8 mouse cellular contexts compared by ENCODE assay signal in the genomic region with DNA sequence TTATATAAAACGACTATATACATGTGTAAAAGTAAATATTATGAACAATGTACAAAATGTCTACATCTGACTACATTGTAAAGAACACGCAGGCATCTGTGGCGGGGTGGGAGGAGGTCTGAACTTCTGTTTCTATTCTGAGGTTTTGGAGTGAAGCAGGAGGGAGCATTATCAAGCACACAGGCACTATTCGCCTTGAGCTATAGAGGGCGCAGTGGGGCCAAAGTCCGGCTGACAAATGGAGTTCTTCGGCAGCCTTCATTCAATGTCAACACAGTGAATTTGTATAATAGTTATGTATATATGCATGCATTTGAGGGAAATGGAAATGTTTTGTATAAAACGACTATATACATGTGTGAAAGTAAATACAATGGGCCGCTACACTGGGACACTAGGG. TPM values are rescaled to one million over a fixed set of nuclear protein-coding genes. Genes with fewer than 3 reads are reported as not detected.
DNase-seq lines count a peak whose midpoint lies in the region; ATAC-seq and TF ChIP-seq lines count a peak whose summit lies in the region.

No protein-coding gene starts in this region.

- no peaks in the 10 kb centered on the region for H3K9me3 ChIP-seq in heart, embryonic 10.5 days
- H3K9me3 ChIP-seq in lung, embryonic 14.5 days (ENCODE audit: low read depth, low read length), result no peaks in the 10 kb centered on the region

- H3K4me2 ChIP-seq in lung, embryonic 14.5 days, result peak overlapping the region; percentile 59

- H3K9ac ChIP-seq in lung, embryonic 14.5 days, result no peak overlapping the region

- DNase-seq in CD8-positive naive resting alpha-beta T cell, adult 2 months (ENCODE audit: low read depth in 2 of 2, low spot score in 2 of 2), result peak; percentile 26 to 60
- DNase-seq in Patski (ENCODE audit: low read depth, low spot score), result no peak
- peak; percentile 74 for DNase-seq in embryo, embryonic 11 days
- DNase-seq in heart, embryonic 10.5 days (ENCODE audit: low spot score), result peak; percentile 82
- peak; percentile 19 for DNase-seq in kidney, adult 9 months
- DNase-seq in lung, embryonic 14.5 days, result peak; percentile 77
- DNase-seq in urinary bladder, postnatal 4 days (ENCODE audit: low spot score in 2 of 2), result no peak

- in situ Hi-C loops in Patski (cut with MboI; ENCODE audit: low pct_unique_long_range_greater_than_20kb), result no loop called here

- peak overlapping the region; percentile 85; the same call in 1 of the 2 replicates for H3K27ac ChIP-seq in heart, embryonic 10.5 days
- H3K27ac ChIP-seq in lung, embryonic 14.5 days (ENCODE audit: low read depth), result no peak overlapping the region
- H3K27ac ChIP-seq in olfactory bulb, adult 2 months (ENCODE audit: insufficient read depth, low read depth, low read length), result no peak overlapping the region

- ATAC-seq in Patski, result no peak
- no peak for ATAC-seq in lung, embryonic 14.5 days (ENCODE audit: insufficient read depth)

- CTCF ChIA-PET in Patski (lab: Charles Lee), result interaction anchor here (1.8 kb wide), 1 partner anchor 16 kb away, joined by 5 read pairs; no protein-coding TSS in a partner anchor

- peak; percentile 58 for TF ChIP-seq CTCF in Patski (IDR thresholded peaks at IDR 0.05)
- peak; percentile 71 for TF ChIP-seq CTCF in lung, embryonic 14.5 days (IDR thresholded peaks at IDR 0.05; ENCODE audit: low read depth)
- no peak for TF ChIP-seq CTCF in olfactory bulb, adult 2 months (IDR thresholded peaks at IDR 0.05; ENCODE audit: insufficient read depth, low read depth, low read length)

- H3K4me3 ChIP-seq in heart, embryonic 10.5 days, result peak overlapping the region; percentile 56
- peak overlapping the region; percentile 30 for H3K4me3 ChIP-seq in lung, embryonic 14.5 days (ENCODE audit: low read depth, low read length)
- peak overlapping the region; percentile 21; the same call in 1 of the 2 replicates for H3K4me3 ChIP-seq in olfactory bulb, adult 2 months (ENCODE audit: insufficient read depth, low read depth, low read length)

- H3K4me1 ChIP-seq in heart, embryonic 10.5 days, result peaks cover 23% of the 10 kb centered on the region
- peaks cover 7% of the 10 kb centered on the region; the same call in 1 of the 2 replicates for H3K4me1 ChIP-seq in lung, embryonic 14.5 days (ENCODE audit: insufficient read depth)
- H3K4me1 ChIP-seq in olfactory bulb, adult 2 months (ENCODE audit: control insufficient read depth, insufficient read depth, low read length), result peaks cover 8% of the 10 kb centered on the region

- 8% methylated on average over 9 of the region's 9 CpGs for WGBS in heart, embryonic 10.5 days
- 8% methylated on average over 9 of the region's 9 CpGs for WGBS in lung, embryonic 14.5 days
- 9% methylated on average over 9 of the region's 9 CpGs for WGBS in olfactory bulb, adult 2 months

- POLR2A ChIA-PET in Patski (lab: Charles Lee), result no interaction called here

- no peak for TF ChIP-seq POLR2A in olfactory bulb, adult 2 months (IDR thresholded peaks at IDR 0.05; ENCODE audit: insufficient read depth, low read depth, low read length)

- no peaks in the 10 kb centered on the region for H3K36me3 ChIP-seq in heart, embryonic 10.5 days
- H3K36me3 ChIP-seq in lung, embryonic 14.5 days (ENCODE audit: insufficient read depth), result no peaks in the 10 kb centered on the region

- H3K27me3 ChIP-seq in Patski, result peaks cover 44% of the 10 kb centered on the region
- no peaks in the 10 kb centered on the region for H3K27me3 ChIP-seq in heart, embryonic 10.5 days (ENCODE audit: insufficient read depth, poor library complexity, severe bottlenecking)
- no peaks in the 10 kb centered on the region for H3K27me3 ChIP-seq in lung, embryonic 14.5 days (ENCODE audit: insufficient read depth, low read length)

RNA-seq across cellular contexts. Expression of gene Stambp, which starts 26.1 kb away (rescaled TPM):
- polyA plus RNA-seq in Patski (2021), result 31.1 TPM
- 23.3 and 23.5 TPM in 2 replicates for polyA plus RNA-seq in heart, embryonic 10.5 days (2016; fragmentation: Nextera tagmentation; extraction: Ambion mirVana)
- polyA plus RNA-seq in lung, embryonic 14.5 days (2014; fragmentation: Nextera tagmentation; extraction: Ambion mirVana), result 18.6 and 19.7 TPM in 2 replicates
- not detected in 2 replicates for polyA plus RNA-seq in olfactory bulb, adult 2 months (2012; ENCODE audit: insufficient read depth, insufficient read length, low replicate concordance, missing spikeins)

RNA-seq across cellular contexts. Expression of gene Clec4f, which starts 57.3 kb away (rescaled TPM):
- polyA plus RNA-seq in Patski (2021), result not detected
- not detected in 2 replicates for polyA plus RNA-seq in heart, embryonic 10.5 days (2016; fragmentation: Nextera tagmentation; extraction: Ambion mirVana)
- not detected in 2 replicates for polyA plus RNA-seq in lung, embryonic 14.5 days (2014; fragmentation: Nextera tagmentation; extraction: Ambion mirVana)
- polyA plus RNA-seq in olfactory bulb, adult 2 months (2012; ENCODE audit: insufficient read depth, insufficient read length, low replicate concordance, missing spikeins), result not detected in 2 replicates

Comparison
In these comparisons a context has a peak if more than half of its experiments do, and no peak if none do; other contexts are left out.
1. DNase-seq: peak in CD8-positive naive resting alpha-beta T cell, adult 2 months (2 of 2), embryo, embryonic 11 days (single experiment), heart, embryonic 10.5 days (single experiment), kidney, adult 9 months (single experiment) and lung, embryonic 14.5 days (single experiment); none in Patski (single experiment) and urinary bladder, postnatal 4 days (0 of 2).
2. Peak in every context shown above with its lines, with median percentiles within 50 percentile points of each other: H3K4me3 ChIP-seq.